Mouse (Mus musculus): ENCODE measurements around the gene Pcsk5. TPM values are rescaled to one million over a fixed set of nuclear protein-coding genes. Genes with fewer than 3 reads are reported as not detected.

The Pcsk5 gene
- 10 to 100 TPM; 11.2 to 11.5 (median 11.4) TPM for total RNA-seq (2022)

DNA sequence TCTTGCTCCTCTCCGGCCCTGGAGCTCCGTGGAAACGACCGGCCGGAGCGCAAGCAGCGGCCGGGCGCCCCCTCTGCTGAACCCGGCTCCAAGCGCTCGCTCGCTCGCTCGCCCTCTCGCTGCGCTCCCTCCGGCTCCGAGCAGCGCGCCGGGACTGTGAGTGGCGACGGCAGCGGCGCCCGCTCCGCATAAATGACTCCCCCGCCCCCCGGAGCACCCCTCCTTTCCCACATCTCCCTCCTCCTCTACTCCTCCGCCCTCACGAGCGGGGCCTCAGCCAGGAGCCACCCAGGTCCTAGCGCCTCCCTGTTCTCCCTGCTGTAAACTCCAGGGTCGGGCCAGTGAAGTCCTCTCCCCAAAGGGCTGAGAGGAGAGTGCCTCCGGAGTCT is at the start of gene Pcsk5:
Pcsk5 (minus strand) TSS at position 162 of the 389 bp plus-strand sequence.
- peak; percentile 55 to 73 for DNase-seq (ENCODE audit: low spot score in 2 of 2)

DNA sequence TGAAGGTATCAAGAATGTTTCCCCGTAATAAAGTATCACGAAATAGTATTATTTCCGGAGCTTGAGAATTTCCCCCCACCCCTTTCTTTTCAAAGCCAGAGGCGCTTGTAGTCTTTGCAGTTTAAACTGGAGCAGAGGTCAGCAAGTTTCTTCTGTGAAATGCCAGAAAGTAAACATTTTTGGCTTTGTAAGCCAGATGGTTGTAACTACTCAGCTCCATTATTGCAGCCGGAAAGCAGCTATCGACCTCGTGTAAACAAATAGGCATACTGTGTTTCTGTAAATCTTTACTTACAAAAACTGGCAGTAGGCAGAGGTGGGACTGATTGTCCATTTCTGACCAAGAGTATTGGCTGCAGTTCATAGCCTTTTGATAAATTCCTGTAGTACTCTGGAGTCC is 38.4 kb upstream of the Pcsk5 start:
- no peak for DNase-seq (ENCODE audit: low spot score in 2 of 2)

DNA sequence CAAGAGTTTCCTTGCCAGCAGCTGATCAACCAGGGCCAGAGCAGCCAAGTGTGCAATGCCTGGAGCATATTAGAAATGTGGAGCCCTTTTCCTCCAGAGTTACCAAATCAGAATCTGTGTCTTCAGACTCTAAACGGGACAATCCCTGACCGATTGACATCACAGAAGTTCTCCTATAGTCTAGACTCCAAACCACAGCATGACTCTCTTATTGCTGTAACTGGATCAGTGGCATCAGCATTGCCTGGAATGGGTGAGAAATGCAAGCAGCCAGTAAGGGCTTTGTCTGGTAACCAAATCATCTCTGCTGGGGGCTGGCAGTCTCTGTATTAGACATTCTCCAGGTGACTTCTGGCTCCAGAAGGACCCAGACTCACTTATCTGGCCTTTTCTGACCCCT is 37.0 kb upstream of the Pcsk5 start:
- DNase-seq (ENCODE audit: low spot score in 2 of 2), result no peak

DNA sequence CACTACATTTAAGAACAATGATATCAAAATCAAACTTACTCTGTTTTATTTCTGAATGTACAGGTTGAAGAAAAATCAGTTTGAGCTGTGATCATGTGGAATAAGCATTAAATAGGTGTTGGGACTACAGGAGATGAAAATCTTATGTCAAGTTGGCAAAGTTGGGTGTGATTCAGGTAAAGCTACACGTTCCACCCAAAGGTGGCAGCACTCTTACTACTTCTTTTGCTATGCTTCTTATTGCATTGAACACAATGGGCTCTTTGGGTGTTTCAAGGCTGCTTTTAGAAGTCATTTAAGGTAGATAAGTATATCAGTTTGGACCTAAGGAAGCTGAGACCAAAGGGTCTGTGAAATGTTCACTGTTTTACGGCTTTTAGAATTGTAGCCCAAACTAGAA is 36.3 kb upstream of the Pcsk5 start:
- no peak for DNase-seq (ENCODE audit: low spot score in 2 of 2)

DNA sequence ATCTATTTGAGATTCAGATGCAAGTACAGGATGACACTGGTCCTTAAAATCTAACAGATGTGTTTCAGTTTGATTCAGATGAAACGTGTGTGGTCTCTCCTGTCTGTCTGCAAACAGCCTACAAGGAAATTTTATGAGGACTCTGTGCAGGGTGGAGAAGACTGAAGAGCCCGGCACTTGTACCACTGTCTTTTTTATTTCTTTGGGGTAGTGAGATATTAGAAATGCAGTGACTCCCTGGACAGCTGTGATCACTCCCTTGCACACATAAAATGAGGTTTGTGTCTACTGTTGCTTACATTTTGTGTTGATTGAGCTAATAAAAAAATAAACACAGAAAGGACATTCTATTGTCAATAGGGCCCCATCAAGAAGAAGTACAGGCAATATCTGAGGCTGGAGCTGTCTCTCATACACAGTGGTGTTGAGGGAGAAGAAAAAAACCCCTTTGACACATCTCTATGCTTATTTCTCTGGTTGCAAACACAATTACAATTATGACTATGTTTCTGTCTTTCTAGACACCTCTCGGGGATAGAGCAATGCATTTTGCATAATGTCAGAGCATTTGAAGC is 29.0 kb upstream of the Pcsk5 start:
- no peak for DNase-seq (ENCODE audit: low spot score in 2 of 2)

DNA sequence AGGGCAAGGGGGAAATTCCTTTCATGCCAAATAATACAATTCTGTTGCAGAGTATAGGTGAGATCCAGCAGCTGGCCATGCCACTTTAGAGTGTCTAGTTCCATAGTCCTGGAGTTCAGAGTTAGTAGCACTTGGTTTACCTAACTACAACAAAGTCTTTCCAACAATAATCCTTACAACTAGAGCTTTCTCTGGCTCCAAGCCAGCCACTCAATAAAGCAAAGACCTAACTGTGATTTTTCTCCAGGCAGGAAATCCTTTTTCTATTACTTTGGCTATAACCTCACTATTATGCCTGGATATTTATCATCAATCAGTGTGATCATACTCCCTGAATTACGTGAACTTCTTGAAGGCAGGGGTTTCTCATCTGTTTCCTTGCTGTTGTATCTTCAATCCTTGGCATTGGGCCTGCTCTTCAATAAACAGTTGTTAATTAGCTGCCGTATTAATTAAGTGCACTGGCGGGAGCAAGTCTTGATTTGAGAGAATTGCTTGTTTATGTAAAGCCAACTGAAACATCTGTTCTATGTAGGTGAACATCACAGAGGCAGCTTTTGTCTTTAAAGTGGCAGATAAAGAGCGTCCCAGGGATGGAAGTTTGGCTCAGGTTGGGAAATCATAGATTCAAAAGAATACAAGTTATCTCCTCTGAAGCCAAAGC is 23.1 kb upstream of the Pcsk5 start:
- no peak for DNase-seq (ENCODE audit: low spot score in 2 of 2)

DNA sequence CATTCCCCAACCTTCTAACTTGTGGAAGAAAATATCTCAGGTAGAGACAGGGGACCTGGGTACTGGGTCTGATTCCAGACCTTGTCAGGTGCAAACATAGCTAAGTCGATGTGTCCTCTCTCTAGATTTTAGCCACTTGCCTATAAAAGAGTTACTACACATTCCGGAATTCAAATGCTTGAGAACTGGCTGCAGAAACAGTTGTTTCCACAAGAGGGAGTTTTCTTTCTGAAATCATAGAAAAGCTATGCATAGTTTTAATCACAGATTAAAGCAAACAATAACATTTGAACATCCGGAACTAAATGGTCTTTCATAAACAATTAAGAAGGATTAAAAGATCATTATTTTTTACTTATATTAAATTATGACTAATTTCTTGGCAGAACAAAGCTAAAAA is 19.3 kb upstream of the Pcsk5 start:
- DNase-seq (ENCODE audit: low spot score in 2 of 2), result no peak

DNA sequence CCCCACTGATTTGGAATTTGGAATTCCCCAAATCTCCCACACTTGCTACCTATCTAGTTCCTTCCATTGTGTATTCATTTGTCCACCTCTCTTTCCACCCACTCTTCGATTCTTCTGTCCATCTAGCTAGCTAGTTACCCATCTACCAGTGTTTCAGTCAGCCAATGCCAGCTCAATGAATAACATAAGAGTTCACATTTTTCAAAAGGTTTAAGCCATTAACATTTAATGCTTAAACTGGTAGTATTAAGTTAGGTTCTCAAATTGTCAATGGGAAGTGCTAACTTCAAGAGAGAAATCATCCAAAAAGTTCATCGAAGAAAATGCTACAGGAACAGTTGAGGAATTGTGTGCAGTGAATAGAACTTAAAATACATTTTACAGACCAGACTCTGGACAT is 11.0 kb upstream of the Pcsk5 start:
- DNase-seq (ENCODE audit: low spot score in 2 of 2), result no peak

DNA sequence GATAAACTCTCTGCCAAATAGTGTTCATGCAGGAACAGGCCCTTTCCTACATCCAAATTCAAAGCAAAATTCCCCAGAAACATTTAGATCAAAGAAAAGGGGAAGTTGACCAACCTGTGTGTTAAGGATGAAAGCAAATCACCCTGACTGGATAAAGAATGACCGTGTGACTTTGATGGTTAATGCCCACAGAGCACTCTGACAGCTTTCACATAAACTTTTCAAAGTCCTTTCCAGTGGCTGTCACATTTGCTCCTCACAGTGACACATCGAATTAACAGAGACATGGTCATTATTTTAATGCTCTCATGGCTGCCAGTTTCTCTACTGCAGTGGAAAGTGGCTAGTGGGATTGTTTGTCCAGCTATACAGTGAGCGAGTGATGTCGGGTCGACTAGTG is 8.5 kb upstream of the Pcsk5 start:
- no peak for DNase-seq (ENCODE audit: low spot score in 2 of 2)

DNA sequence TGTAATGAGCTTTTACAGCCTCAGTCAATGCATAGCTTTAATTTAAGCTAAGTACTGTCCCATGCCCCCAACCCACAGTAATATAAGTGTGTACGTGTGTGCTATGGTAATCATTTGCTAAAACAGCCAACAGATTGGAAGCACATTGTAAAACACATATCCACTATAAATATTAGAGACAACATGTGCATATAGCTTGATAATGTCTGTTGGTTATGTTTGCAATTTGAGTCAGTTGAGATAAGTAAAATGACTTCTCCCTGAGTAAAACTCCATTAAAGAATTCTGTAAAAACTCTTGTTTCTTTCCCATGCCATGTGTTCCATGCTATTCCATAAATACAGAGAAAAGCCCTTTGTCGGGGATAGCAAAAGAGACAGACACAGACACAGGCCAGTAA is 4.2 kb upstream of the Pcsk5 start:
- no peak for DNase-seq (ENCODE audit: low spot score in 2 of 2)

DNA sequence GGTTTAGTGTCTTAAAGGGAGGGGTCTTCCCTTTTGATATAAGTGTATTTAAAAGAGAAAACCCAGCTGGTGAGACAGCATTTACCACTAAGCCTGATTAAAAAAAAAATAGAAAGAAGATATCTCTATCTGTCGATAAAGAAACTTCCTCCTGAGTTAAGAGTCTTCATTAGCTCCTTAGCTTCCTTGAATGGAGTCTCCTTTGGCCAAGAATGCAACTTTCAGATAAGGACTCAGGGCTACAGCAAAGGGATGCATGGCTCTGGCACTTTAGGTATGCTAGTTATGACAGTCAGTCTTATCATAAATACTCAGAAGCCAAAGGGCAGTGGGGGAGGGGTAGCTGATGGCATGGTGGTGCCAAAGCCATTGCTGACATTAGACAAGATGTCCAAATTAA is 2.4 kb upstream of the Pcsk5 start:
- no peak for DNase-seq (ENCODE audit: low spot score in 2 of 2)

DNA sequence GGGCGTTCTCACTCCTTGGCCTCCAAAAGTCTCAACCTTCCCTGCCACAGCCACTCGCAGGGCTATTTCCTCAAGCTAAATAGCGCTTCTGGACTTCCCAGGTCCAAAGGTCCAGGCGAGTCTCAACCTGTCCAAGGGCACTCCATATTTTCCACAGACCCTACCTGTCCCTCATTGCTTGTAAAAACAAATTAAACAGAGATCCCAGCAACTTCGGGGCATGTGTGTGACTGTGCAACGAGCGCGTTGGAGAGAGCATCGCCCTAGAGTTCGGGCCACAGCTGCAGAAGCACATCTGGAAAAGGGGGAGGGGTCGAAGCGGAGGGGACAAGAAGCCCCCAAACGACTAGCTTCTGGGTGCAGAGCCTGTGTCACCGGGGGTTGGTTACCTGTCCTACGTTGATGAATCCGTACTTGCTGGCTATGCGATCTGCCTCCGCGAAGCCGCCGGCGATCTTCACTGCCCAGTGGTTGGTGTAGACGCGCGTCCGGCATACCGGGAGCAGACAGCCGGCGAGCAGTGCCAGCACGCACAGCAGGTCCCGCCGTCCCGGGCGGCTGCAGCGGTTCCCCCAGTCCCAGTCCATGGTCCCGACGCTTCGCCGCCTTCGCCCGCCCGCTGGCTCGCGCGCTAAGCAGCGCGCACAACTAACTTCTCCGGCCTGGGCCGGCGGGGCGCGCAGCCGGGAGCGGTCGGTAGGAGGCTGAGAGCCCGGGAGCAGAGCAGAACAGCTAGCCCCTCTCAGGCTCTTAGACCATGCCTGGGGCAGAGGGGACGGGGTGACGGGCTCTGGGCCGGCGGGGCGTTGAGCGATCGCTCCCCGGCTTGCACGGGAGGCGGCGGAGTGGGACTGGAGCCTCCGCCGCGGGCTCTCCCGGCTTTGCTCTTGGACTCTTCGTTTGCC is 614 bp downstream of the Pcsk5 start:
- no peak for DNase-seq (ENCODE audit: low spot score in 2 of 2)

DNA sequence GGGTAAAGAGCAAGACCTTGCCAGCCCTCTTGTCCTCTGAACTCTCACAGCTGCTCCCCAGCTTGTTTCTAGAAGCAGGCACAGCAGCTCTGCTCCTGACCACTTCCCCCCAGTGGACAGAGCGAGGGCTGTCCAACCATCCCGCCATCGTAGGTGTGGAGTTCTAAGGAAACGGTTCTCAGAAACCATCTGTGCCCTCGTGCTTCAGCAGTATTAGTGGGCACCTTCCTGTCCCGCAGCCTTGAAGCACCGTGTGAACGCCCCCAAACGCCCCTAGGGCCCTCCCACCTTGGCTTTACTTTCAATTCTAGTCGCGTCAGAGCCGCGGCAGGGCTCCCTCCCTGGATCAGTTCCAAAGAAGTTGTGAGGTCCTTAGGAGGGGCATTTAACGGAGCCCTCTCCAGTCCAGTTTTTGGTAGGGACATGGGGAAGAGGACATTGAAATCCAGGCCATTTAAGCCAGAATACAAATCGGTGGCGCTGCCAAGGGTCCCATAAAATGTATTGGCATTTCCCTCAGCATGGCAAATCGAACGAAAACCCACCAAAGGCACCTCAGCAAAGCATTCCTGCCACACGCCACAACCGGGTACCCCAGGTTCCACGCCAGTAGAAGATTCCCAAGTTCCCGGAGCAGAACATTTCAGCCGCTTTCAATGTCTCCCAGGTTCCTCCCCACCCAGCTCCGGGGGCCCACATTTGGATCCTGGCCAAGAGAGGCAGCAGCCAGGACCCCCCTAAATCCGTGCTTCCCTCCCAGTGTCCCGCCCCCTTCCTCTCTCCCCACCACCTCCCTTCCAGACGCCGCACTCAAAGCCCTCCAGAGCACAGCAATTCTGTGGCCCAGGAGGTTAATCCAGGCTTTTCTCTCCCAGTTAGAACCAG is 1.5 kb downstream of the Pcsk5 start:
- no peak for DNase-seq (ENCODE audit: low spot score in 2 of 2)

DNA sequence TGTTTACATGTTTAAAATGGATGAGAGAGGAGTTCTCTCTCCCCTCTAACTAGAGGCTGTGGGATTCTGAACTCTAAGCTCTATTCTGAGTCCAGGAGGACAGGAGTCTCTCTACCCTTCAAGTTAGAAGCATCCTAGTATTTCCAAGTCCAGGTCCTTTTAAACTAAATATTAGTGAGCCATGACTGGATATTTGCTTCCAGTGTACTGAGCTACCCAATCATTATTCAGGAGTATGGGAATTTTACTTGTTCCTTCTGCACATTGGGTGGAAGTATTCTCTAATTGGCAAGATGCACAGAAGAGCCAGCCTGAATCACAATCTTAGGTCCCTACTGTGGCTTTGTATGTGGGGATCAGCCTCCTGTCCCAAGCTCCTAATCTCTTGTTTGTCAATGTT is 2.5 kb downstream of the Pcsk5 start:
- DNase-seq (ENCODE audit: low spot score in 2 of 2), result no peak

DNA sequence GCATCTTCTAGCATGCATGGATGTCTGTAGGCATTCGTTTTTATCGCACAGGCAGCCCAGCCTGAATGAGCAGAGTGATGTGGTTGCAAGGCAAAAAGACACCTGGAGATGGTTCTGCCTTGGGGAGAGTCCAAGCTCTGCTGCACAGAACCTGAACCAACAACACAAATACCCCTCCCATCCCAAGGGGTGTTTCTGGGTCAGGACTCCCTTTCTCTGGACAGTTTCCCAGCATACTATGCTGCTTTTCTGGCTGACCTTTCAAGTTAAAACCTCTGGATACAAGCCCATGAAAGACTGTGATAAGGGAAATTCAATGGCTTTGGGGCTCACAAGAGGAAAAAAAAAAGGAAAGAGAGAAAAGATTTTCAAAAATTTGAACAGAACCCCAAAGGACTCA is 6.1 kb downstream of the Pcsk5 start:
- DNase-seq (ENCODE audit: low spot score in 2 of 2), result no peak

DNA sequence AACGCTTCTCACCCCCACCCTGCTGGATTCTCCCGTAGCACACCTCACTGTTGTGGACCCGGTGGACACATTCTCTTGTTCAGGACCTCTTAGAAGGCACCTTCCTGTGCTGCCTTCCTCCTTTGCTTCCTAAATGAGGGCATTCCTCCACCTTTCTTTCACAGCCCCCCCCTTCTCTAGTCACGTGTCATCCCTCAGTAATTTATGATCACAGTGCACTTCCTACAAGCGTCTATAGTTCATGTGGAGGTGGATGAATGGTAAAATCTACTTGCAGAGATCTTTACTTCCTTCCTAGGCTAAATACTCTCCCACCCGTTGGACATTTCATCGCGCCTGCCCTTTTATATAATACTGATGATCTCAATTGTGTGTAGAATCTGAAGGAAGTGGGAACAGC is 9.0 kb downstream of the Pcsk5 start:
- no peak for DNase-seq (ENCODE audit: low spot score in 2 of 2)

DNA sequence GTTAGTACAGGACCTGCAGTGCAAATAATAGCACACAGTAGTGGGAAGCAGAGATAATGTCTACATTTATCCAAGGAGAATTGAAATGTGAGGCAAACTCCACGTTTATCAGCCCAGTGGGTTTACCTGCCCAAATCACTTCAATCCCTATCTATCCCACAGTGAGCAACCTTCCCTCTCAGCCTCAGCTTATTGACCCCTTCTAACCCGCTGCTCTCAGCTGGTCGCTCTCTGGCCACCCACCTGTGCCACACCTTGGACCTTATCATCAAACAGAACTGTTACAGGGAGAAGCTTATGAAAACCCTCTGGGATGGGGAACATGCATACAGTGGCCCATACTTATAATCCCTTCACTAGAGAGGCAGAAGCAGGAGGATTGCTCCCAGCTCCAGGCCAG is 10.7 kb downstream of the Pcsk5 start:
- DNase-seq (ENCODE audit: low spot score in 2 of 2), result no peak

DNA sequence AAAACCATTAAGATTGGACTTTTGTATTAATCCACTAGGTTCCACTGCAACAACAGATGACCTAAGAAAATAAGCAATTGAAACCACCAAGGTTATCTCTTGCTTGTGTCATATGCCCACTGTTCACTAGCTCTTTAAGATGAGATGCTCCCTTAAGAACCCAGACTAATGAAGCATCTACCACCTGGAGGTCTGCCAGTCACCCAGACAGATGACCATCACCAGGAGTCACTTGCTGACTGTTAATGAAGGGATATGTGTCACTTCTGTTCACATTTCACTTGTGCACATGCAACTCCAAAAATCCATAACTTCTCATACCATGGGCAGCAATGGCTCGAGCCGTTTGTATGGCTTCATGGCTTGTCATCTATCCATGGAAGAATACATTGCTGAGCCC is 17.4 kb downstream of the Pcsk5 start:
- DNase-seq (ENCODE audit: low spot score in 2 of 2), result no peak

DNA sequence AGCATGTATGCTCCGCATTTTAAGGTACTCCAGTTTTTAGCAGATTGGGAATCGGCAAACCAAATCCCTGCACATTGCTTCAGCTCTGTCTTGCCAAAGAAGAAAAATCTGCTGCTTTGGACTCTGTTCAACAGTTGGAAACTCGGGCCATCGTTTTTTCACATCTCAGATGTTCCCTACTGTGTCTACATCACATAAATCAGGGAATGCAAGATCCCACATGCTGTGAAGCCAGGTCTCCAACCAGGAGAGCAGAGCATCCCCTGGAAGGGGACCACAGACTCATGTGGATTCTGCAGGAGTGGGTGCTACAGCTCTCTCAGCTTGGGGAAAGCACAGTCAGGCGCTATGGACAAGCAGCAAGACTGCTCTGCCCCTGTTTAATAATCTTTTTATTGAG is 18.4 kb downstream of the Pcsk5 start:
- peak in 1 of 2 experiments; percentile 22 for DNase-seq (ENCODE audit: low spot score in 2 of 2)

DNA sequence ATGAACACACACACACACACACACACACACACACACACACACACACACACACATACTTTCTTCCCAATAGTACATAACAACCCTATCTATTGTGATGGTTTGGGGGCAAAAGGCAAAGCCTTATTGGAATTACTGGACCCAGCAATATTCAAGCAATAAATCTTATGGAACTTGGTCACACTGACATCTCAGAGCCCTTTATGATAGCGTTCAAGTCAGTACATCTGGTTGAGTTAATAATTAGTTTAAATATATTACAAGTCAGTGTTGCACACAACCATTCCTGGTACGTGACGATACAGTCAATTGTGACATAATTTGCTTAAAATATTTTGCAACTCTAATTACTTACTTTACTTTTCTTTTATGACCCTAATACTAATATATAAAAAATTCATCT is 22.4 kb downstream of the Pcsk5 start:
- DNase-seq (ENCODE audit: low spot score in 2 of 2), result no peak

DNA sequence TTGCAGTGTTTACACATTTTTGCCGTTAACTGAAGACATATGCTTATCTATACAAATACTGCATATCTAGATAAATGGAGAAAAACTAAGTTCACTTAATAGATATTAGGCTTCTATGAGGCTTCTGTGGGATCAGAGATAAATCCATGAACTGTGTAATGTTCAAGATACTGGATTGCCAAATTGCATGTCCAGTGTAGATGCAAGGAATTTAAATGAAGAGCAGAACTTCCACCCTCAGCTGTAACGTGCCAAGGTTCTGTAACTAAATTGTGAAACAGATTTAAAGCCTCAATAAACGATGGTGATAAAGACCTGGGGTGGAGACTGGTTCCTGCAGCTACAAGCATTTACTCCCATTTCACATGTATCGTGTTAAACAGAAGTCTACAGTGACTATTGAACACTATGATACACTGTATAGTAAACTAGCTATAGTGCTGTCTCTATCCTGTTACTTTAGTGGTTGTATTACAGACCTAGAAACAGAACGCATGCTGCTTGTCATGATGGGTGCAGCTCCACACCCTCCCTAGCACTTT is 23.9 kb downstream of the Pcsk5 start:
- DNase-seq (ENCODE audit: low spot score in 2 of 2), result no peak
